Mouse (Mus musculus) brain, embryonic 14.5 days (tissue): Measurements from ENCODE around the gene Rflnb.

Source experiments
- CTCF ChIP-seq: fragments of 200-500 bp; IDR thresholded peaks from 2 replicates; pipeline ENCODE4 v1.5.1; 2012; ENCODE audit warnings: inconsistent platforms, mild to moderate bottlenecking, moderate library complexity, borderline replicate concordance; ENCODE audit not compliant: insufficient read depth, insufficient read length; ENCODE audit errors: extremely low read depth
- POLR2A ChIP-seq: fragments of 200-500 bp; IDR thresholded peaks from 2 replicates; pipeline ENCODE4 v1.6.1; 2012; ENCODE audit warnings: mild to moderate bottlenecking, inconsistent platforms, borderline replicate concordance; ENCODE audit not compliant: poor library complexity, insufficient read depth, insufficient read length, severe bottlenecking; ENCODE audit errors: extremely low read depth

DNA sequence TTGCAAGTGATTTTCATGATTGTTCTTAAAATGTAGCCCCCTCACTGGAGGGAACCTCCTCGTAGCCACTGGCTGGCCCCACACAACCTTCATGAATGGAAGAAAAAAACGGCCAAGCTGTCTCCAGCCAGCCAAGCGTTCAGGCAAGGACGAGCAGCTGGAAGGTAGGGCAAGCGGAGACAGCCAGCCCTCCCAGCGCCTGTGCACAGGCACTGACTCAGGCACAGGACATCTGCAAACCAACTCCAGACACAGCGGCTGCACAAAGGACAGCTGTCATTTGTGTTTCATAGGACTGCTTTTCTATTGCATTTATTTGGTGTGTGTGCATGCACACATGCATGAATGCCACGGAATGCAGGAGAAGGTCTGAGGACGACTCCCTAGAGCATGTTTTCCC, 33.2 kb downstream of the Rflnb start:
- TF ChIP-seq POLR2A, result no peak
- no peak for TF ChIP-seq CTCF
